Mouse (Mus musculus): ENCODE results near the gene Olfr707.
"Not testable (repeated sequence)": the region's sequence is repeated elsewhere in the genome, so short reads cannot be mapped to it uniquely, and the experiment has no call there.

Gene Olfr707

DNA sequence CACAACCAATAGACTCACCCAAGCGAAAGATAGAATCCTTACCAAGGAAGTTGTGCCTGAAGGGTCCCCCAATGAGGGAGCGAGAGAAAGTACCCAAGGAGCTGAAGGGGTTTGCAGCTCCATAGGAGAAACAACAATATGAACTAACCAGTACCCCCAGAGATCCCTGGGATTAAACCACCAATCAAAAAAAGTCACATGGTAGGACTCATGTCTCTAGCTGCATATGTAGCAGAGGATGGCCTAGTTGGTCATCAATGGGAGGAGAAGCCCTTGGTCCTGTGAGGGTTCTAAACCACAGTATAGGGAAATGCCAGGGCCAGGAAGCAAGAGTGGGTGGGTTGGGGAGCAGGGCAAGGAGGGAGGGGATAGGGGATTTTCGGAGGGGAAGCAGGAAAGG lies at the start of gene Olfr707:
TSS of gene Olfr707 (minus strand) at position 101 of the 400 bp plus-strand sequence.
- not testable (repeated sequence) for DNase-seq (ENCODE audit: low read depth, low spot score)

DNA sequence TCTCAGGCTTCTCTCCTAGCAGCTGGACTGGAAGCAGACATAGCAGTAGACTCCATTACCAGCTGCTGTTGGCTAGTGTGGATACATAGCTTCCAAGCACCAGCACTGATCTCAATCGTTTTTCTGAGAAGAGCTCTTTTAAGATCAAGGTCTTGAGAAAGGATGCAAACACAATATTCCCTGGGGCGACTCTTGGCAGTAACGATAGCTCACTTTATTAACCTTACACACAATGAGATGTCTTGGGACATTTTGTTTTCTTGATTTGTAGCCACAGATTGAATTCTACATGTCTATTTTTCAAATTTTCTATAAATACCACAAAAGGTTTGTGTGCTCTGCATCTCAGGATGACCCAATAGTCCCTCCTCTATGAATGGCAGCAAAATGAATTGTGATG lies 47.2 kb upstream of the Olfr707 start, which contains the start of gene Olfr710:
TSS of gene Olfr710 (minus strand) at position 101 of the 400 bp plus-strand sequence.
- DNase-seq (ENCODE audit: low read depth, low spot score): no peak

DNA sequence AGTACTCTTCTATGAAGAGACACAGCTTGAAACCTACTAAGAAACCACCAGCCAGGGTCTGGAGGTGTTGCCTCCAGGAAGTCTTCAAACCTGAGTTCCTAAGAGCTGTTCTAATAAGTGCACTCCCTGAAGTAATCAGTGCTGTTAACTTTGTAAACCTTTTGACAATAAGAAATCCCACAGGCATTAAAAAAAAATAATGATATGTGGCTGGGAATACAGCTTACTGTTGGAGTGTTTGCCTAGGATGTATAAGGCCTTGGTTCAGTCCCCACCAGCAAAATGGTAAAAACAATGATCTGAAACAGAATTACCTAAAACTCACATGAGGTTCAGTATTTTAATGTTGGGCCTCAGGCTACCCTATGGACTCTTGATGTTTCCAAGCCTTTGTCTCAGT lies 31.1 kb upstream of the Olfr707 start, which contains the start of gene Olfr709-ps1:
TSS of gene Olfr709-ps1 (minus strand) at position 101 of the 400 bp plus-strand sequence.
- no peak for DNase-seq (ENCODE audit: low read depth, low spot score)

DNA sequence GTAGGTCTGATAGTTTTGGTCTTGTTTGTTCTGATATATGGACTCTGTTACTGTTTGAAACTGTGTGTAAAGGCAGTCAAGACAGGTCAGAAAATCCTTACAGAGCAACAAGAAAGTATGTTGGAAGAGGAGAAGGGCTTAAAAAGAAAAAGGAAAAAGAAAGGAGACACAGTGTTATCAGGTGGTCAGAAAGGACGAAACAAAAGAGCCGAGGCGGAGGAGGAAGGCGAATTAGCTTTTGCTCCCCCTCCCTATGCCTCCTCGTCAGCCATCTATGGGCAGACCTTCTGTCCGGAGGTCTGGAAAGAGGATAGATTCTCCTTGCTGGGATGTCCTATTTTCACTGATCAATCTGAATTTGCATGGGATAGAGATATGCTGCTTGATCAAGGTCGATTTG lies 19.9 kb upstream of the Olfr707 start:
- not testable (repeated sequence) for DNase-seq (ENCODE audit: low read depth, low spot score)

DNA sequence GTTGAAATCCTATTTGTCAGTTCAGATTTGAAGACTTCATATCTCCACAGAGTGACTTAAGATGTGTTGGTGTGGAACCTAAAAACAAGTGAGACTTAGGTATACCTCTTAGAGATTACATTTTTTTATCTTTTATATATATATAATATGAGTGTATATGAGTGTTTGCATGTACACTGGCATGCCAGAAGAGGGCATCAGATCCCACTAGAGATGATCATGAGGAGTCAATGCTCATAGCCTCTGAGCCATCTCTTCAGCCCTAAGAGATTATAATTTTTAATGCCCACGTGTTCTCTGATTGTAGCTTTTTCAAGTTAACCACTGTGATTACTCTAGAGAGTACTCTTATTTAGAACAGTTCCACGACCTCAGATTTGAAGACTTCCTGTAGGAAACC lies 6.6 kb upstream of the Olfr707 start, which contains the start of gene Olfr1532-ps1:
TSS of gene Olfr1532-ps1 (plus strand) at position 326 of the 400 bp plus-strand sequence.
- no peak for DNase-seq (ENCODE audit: low read depth, low spot score)

DNA sequence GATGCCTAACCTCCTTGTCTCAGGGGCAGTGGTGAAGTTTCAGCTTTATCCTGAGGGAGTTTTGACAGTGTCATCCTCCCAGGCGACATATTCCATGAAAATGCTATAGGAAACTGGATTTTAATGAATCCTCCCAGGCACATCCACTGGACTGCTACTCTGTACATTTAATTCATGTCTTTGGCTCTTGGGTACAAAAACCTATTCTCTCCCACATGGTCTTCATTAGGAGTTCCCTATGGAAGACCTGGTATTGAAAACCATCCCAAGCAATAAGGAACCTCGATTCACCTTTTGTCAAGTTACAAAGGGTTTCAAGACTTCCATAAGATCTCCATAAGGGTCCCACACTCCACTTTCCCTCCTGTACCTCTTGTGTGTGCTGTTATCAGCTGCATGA lies 13.0 kb downstream of the Olfr707 start, which contains the start of gene Olfr706:
TSS of gene Olfr706 (minus strand) at position 101 of the 400 bp plus-strand sequence.
- DNase-seq (ENCODE audit: low read depth, low spot score): no peak

DNA sequence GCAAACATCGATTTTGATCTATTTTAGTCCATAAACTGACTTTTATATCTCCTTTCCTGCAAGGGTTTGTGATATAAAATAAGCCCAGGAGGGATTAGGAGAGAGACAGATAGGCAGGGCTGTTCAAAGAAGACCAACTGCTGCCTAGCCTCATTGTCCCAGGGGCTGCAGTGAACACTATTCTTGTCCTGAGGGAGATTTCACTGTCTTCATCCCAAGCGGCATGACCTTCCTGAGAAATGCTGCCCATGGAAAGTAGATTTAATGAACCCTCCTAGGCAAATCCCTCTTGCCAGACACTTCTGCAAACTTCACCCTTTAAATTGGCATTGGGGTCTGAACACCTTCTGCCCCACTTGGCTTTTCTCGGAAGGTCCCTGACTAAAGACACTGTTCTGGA lies 24.2 kb downstream of the Olfr707 start, which contains the start of gene Olfr705:
TSS of gene Olfr705 (minus strand) at position 101 of the 400 bp plus-strand sequence.
- DNase-seq (ENCODE audit: low read depth, low spot score): no peak

DNA sequence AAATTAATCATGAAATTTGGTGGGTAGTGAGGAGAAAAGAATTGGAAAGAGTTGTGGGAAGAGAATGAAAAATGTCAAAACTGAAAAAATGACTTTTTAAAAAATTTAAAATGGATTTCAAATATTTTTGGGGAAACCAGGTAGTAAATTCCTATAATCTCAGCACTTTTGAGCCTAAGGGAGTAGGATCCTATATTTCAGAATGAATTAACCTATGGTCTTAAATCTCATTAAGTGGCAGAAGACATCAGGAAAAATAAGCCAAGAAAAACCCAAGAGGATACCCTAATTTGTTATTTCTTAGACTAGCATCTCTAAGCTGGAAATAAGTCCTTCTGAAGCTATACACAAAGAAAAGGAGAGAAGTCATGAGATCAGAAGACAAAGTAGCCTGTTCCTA lies 38.2 kb downstream of the Olfr707 start, which contains the start of gene Olfr704:
TSS of gene Olfr704 (plus strand) at position 301 of the 400 bp plus-strand sequence.
- no peak for DNase-seq (ENCODE audit: low read depth, low spot score)

DNA sequence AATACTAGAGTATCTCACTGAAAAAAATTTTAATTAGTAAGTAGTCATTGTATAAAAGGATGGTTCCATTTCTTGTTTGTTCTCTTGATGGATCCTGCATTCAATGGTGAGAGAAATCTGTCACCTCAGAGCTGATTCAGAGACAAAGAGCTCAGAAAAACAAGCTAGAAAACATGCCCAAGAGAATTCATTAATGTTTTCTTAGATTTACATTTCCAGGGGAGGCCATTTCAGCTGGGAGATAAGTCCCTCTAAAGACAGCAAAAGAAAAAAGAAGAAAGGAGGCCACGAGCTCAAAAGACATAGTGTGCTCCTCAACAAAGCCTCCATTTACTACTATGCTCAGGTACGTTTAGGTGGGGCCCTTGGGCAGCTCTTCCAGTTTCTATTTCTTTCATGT lies 58.0 kb downstream of the Olfr707 start, which contains the start of gene Olfr703:
TSS of gene Olfr703 (plus strand) at position 301 of the 400 bp plus-strand sequence.
- DNase-seq (ENCODE audit: low read depth, low spot score): no peak
